Mouse (Mus musculus) intestine, postnatal 0 days (tissue): ENCODE data around the gene Abtb2. TPM values are rescaled to one million over a fixed set of nuclear protein-coding genes. Genes with fewer than 3 reads are reported as not detected.
A peak's percentile ranks its signal among the peaks of the same experiment; 100 is the strongest.

Experiments
- ATAC-seq: fragments of 200-750 bp; cut with Nextera tagmentation; 2 replicates; pipeline ENCODE4 v1.8.0; 2017; ENCODE audit warnings: mild to moderate bottlenecking, moderate TSS enrichment, moderate library complexity
- H3K27ac ChIP-seq: fragments of 300-500 bp; sonication (generic); 2 replicates; pipeline ENCODE4 v1.5.1; 2014; ENCODE audit warnings: mild to moderate bottlenecking, low read depth, low read length, moderate library complexity
- H3K27me3 ChIP-seq: fragments of 300-500 bp; sonication (generic); replicated peaks from 2 replicates; pipeline ENCODE4 v1.6.1; 2014; ENCODE audit warnings: low read length, mixed read lengths; ENCODE audit not compliant: control insufficient read depth, insufficient read depth
- H3K36me3 ChIP-seq: fragments of 300-500 bp; sonication (generic); 2 replicates; pipeline ENCODE4 v1.6.1; 2014; ENCODE audit warnings: mild to moderate bottlenecking, moderate library complexity; ENCODE audit not compliant: control insufficient read depth, insufficient read depth
- H3K4me1 ChIP-seq: fragments of 300-500 bp; sonication (generic); replicated peaks from 2 replicates; pipeline ENCODE4 v1.6.1; 2014; ENCODE audit warnings: antibody characterized with exemption, low read length, mixed read lengths; ENCODE audit not compliant: control insufficient read depth, insufficient read depth
- H3K4me2 ChIP-seq: fragments of 300-500 bp; sonication (generic); replicated peaks from 2 replicates; pipeline ENCODE4 v1.6.1; 2014; ENCODE audit warnings: low read depth, mild to moderate bottlenecking, moderate library complexity
- H3K4me3 ChIP-seq: fragments of 300-500 bp; sonication (generic); 2 replicates; pipeline ENCODE4 v1.5.1; 2014; ENCODE audit warnings: low read depth, low read length
- H3K9ac ChIP-seq: fragments of 300-500 bp; sonication (generic); 2 replicates; pipeline ENCODE4 v1.6.1; 2014; ENCODE audit warnings: mild to moderate bottlenecking, low read depth, low read length
- H3K9me3 ChIP-seq: fragments of 300-500 bp; sonication (generic); 2 replicates; pipeline ENCODE4 v1.6.1; 2016; ENCODE audit warnings: mixed run types; ENCODE audit not compliant: control insufficient read depth
- CTCF ChIP-seq: sonication (generic); IDR thresholded peaks from 2 replicates; pipeline ENCODE4 v1.5.1; 2016; ENCODE audit warnings: low read depth, mild to moderate bottlenecking, control low read depth, antibody characterized with exemption, moderate library complexity
- WGBS: fragments of 180-500 bp; shearing (Covaris S2); extraction: QIAGEN DNeasy Blood & Tissue Kit; methylation state at CpG from one replicate; pipeline ENCODE4 v1.1.7; 2014; 5-methylcytosine and 5-hydroxymethylcytosine counted together
- polyA plus RNA-seq: library from polyadenylated mRNA; unstranded; fragments of >200 nt; fragmentation: Nextera tagmentation; extraction: Ambion mirVana; gene quantifications from 2 replicates; pipeline ENCODE4 v1.2.1, GENCODE M21; 2015

Abtb2 gene
- polyA plus RNA-seq, 1 experiment from 2014 or later = 3.8 TPM

DNA sequence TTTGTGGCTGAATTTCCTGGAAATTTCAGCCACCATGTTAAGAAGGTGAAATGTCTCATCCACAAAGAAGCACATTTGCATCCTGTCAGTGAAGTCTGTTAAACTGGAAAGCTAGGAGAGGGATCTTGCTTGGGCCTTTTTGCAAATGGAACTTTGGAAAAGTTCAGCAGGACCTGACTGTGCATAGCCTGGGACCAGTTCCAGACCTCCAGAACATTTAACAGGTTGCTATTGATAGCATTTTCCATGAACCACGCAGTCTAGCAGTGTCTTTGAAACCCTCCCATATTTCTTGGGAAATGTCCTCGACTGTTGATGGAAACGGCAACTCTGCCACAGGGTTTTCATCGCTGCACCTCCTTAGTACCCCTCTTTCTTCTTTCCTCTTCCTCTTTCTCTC, 23.3 kb downstream of the Abtb2 start:
- Histone ChIP-seq H3K27me3 (no peaks in the 10 kb centered on the region), H3K9ac (no peak overlapping the region), H3K9me3 (no peaks in the 10 kb centered on the region), H3K4me2 (no peak overlapping the region), H3K4me1 (0 out of 2 replicates have a peak, but pooled peaks cover 4% of the 10 kb centered on the region), H3K4me3 (no peak overlapping the region), H3K36me3 (no peaks in the 10 kb centered on the region), H3K27ac (no peak overlapping the region)
- 84% methylated on average over 4 of the region's 4 CpGs for WGBS
- TF ChIP-seq CTCF = no peak
- no peak for ATAC-seq

DNA sequence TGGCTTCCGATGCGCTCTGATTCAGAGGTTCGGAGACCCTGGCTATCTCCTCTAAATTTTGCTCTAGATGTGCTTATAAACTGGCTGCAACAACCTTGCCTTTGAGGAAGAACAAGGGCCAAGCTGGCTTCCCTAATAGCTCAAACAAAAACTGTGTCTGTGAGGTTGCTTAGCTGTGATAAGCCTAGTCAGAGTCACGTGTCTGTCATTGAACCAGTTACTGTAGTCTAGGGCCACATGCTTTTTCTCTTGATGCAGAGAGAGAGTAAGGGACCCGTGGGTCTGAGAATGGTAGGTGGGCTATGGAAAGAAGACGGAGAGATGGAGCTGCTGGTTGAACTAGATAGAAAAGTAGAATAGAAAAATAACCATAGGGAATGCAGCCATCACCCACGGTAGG, 24.5 kb downstream of the Abtb2 start:
- Histone ChIP-seq H3K9ac (no peak overlapping the region), H3K27me3 (no peaks in the 10 kb centered on the region), H3K9me3 (no peaks in the 10 kb centered on the region), H3K36me3 (no peaks in the 10 kb centered on the region), H3K27ac (no peak overlapping the region), H3K4me1 (0 out of 2 replicates have a peak, but pooled peaks cover 4% of the 10 kb centered on the region), H3K4me3 (no peak overlapping the region), H3K4me2 (no peak overlapping the region)
- no peak for TF ChIP-seq CTCF
- ATAC-seq = no peak
- WGBS = 88% methylated on average over 7 of the region's 7 CpGs

- Histone ChIP-seq H3K9me3 (no peaks in the 10 kb centered on the region), H3K27me3 (no peaks in the 10 kb centered on the region), H3K4me2 (no peak overlapping the region), H3K9ac (no peak overlapping the region), H3K4me1 (0 out of 2 replicates have a peak, but pooled peaks cover 4% of the 10 kb centered on the region), H3K27ac (peak overlapping the region; percentile 31; the same call in 1 of the 2 replicates), H3K4me3 (no peak overlapping the region), H3K36me3 (no peaks in the 10 kb centered on the region)
- WGBS = 47% methylated on average over 9 of the region's 9 CpGs
- 0 out of 2 replicates have a peak, but pooled peaks have one; percentile 7 for TF ChIP-seq CTCF
- peak; percentile 46 for ATAC-seq
Observed at GRCm38 (mm10) chr2:103591742-103592590, 25.9 kb downstream of the Abtb2 start.

DNA sequence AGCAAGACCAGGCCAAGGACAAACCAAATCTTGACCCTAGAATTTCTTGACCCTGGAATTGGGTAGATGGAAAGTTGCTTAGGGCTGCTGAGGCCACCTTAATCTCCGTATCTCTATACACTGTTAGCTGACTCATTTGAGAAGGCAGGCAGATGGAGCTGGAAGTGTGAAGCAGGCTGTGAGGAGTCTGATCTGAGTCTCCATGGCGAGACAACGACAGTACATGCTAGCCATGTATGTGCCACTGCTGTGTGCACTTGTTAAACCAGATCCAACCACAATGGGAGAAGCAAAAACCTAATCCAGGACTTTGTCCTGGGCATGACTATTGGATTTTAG, 26.4 kb downstream of the Abtb2 start:
- Histone ChIP-seq H3K9me3 (no peaks in the 10 kb centered on the region), H3K9ac (no peak overlapping the region), H3K36me3 (no peaks in the 10 kb centered on the region), H3K4me2 (no peak overlapping the region), H3K4me3 (no peak overlapping the region), H3K4me1 (0 out of 2 replicates have a peak, but pooled peaks cover 4% of the 10 kb centered on the region), H3K27ac (peak overlapping the region; percentile 31), H3K27me3 (no peaks in the 10 kb centered on the region)
- 0 out of 2 replicates have a peak, but pooled peaks have one; percentile 17 for ATAC-seq
- no peak for TF ChIP-seq CTCF
- WGBS = 60% methylated on average over 3 of the region's 3 CpGs

- Histone ChIP-seq H3K27ac (peak overlapping the region; percentile 77), H3K9ac (no peak overlapping the region), H3K4me2 (peak overlapping the region; percentile 24; the same call in 1 of the 2 replicates), H3K4me3 (no peak overlapping the region), H3K9me3 (no peaks in the 10 kb centered on the region), H3K4me1 (peaks cover 5% of the 10 kb centered on the region; the same call in 1 of the 2 replicates), H3K36me3 (no peaks in the 10 kb centered on the region), H3K27me3 (no peaks in the 10 kb centered on the region)
- 29% methylated on average over 6 of the region's 6 CpGs for WGBS
- no peak for TF ChIP-seq CTCF
- peak; percentile 64 for ATAC-seq
Observed at GRCm38 (mm10) chr2:103594592-103595011, 28.5 kb downstream of the Abtb2 start.

DNA sequence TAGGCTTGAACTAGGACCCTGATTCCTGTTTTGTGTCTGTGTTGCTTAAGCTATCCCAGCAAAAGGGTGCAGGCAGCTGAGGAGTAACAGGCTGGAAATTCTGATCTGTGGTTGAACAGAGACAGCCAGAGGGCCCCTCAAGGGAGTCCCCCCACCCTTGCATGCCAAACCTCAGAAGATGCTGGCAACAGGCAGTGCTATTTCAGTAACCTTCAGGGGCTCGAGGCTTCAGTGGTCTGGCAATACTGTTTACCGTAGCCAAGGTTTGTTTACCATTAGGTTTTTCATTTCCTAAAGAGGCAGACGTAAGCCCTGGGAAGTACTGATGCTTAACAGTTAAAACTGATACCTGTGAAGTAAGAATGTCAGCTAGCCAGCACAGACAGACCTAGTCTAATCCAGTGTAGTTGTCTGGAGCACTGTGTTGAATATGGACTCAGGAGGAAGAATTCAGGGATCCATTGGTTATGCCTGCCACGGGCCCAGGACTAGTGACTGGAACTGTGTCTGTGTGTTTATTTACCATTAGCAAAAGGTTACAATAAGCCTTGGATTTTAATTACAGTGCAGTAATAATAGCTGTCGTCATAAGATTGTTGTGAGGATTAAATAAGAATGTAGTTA, 29.0 kb downstream of the Abtb2 start:
- Histone ChIP-seq H3K9me3 (no peaks in the 10 kb centered on the region), H3K9ac (no peak overlapping the region), H3K27me3 (no peaks in the 10 kb centered on the region), H3K27ac (peak overlapping the region; percentile 77), H3K4me3 (no peak overlapping the region), H3K4me2 (peak overlapping the region; percentile 24; the same call in 1 of the 2 replicates), H3K4me1 (peaks cover 11% of the 10 kb centered on the region; the same call in 1 of the 2 replicates), H3K36me3 (no peaks in the 10 kb centered on the region)
- no peak for TF ChIP-seq CTCF
- no peak for ATAC-seq
- WGBS = 48% methylated on average over 5 of the region's 5 CpGs
